Mouse (Mus musculus): Measurements from ENCODE around the gene Syne2. TPM values are rescaled to one million over a fixed set of nuclear protein-coding genes. Genes with fewer than 3 reads are reported as not detected.
A peak's percentile ranks its signal among the peaks of the same experiment; 100 is the strongest.
"Not testable (repeated sequence)": the region's sequence is repeated elsewhere in the genome, so short reads cannot be mapped to it uniquely, and the experiment has no call there.

Gene Syne2
- total RNA-seq (2021) = 10 to 100 TPM; 37.6 to 43.8 TPM

- peak; percentile 80 for DNase-seq
- intact Hi-C loops (cut with DNase I) = no loop called here
Observed at GRCm38 (mm10) chr12:75817959-75818452, at the start of gene Syne2. Gene Syne2 (plus strand): TSS chr12:75818134.

DNA sequence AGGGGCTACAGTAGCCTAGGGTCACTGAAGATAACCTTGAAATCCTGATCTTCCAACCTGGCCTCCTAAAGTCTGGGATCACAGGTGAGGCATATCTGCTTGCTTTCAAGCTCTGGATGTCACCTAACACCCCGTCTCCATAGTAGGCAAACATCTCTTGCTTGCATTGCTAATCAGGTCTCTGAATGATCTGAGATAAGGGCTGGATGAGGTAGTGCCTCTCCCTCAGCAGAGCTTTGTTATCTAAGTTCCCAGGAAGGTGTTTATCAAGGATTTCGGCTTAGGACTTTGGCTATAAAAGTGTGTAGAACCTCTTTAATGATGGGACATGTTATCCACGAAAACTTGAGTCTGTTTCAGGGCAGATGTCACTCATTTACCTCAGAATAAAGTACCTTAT, 46.5 kb upstream of the Syne2 start:
- no peak for DNase-seq
- intact Hi-C loops (cut with DNase I) = no loop called here

DNA sequence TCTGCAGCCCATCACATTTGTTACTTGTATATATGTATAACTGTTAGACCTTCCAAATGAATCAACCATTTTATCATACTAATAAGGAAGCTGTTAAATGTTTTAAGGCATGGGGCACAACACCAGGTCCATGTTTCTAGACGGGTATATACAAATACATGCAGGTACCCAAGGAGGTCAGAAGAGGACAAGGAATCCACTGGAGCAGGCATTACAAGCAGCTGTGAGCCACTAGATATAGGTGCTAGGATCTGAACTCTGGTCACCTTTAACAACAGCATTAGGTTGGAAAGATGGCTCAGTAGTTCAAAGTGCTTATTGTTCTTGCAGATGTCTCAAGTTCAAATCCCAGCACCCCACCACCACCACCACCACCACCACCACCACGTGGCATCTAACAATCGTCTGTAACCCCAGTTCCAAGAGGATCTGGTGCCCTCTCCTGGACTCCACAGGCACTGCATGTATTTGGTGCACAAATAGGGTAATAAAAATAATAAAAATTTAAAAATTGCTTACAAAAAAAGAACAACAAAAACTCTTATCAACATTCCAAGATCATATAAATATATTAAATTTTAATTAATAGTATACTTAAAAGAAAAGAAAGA, 45.4 kb upstream of the Syne2 start:
- intact Hi-C loops (cut with DNase I) = no loop called here
- peak; percentile 33 for DNase-seq

GRCm38 (mm10) chr12:75781445-75781844, 36.5 kb upstream of the Syne2 start:
- intact Hi-C loops (cut with DNase I) = no loop called here
- DNase-seq = no peak

GRCm38 (mm10) chr12:75781995-75782394, 35.9 kb upstream of the Syne2 start:
- intact Hi-C loops (cut with DNase I) = no loop called here

DNA sequence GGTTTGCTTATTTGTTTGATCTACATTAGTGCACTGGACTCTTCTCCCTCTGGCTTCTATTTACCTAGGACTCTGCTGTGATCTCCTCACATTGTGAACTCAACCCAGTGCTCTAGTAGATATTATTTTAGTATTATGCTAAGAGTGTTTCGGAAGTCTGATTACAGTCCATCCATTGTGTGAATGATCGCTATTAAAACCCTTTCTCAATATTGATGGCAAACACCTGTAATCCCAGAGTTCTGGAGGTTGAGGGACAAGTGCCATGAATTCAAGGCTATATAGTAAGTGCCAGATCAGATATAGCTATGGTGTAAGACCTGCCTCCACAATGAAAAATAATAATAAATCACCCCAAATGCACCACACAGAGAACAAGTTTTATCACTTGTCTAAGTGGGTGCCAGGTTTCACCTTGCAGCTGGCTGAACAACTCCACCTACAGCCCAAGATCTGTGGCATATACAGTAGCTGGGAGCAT, 33.6 kb upstream of the Syne2 start:
- intact Hi-C loops (cut with DNase I) = no loop called here
- DNase-seq = no peak

More at GRCm38 (mm10) chr12:75781995-75782394, 35.9 kb upstream of the Syne2 start:
- DNase-seq = no peak

DNA sequence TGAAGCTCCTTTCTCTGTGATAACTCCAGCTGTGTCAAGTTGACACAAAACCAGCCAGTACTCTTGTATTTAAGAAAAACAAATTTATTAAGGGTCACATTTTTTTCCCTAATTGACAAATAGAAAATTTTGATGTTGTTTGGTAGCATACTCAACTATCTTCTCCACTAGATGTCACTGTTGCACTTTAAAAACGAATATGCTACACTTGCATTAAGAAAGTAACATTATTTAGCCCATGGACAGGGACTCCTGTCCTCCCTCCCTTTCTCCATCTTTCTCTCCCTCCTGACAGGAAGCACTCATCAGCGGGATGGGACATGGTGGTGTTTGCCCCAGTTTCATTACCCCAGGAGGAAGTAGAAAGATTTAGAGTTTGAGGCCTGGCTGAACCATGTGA, 31.3 kb upstream of the Syne2 start:
- intact Hi-C loops (cut with DNase I) = loop anchor here (5.0 kb wide), 1 partner anchor 556 kb away; no protein-coding TSS in a partner anchor
- not testable (repeated sequence) for DNase-seq

GRCm38 (mm10) chr12:75789451-75789850, 28.5 kb upstream of the Syne2 start:
- peak; percentile 41 for DNase-seq
- intact Hi-C loops (cut with DNase I) = loop anchor here (5.0 kb wide), 1 partner anchor 553 kb away; no protein-coding TSS in a partner anchor

- intact Hi-C loops (cut with DNase I) = loop anchor here (5.0 kb wide), 1 partner anchor 393 kb away; no protein-coding TSS in a partner anchor
- DNase-seq = no peak
Observed at GRCm38 (mm10) chr12:75794527-75794926, 23.4 kb upstream of the Syne2 start.

DNA sequence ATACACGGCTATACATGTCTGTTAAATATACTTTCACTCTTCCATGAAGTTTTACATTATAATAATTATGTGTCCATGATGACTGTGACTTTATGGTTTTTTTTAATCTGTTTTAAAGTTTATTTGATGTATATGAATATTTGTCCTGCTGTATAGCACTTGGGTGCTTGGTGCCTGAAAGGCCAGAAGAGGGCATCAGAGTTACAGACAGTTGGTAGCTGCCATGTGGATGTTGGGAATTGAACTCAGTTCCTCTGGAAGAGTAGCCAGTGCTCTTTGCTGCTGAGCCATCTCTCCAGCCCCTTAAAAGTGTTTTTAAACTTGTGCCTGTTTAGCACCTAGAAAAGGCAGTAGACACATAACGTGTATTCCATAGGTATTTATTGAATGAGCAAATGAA, 21.4 kb upstream of the Syne2 start:
- intact Hi-C loops (cut with DNase I) = loop anchor here (2.0 kb wide), 1 partner anchor 122 kb away; no protein-coding TSS in a partner anchor
- DNase-seq = no peak

- no peak for DNase-seq
- intact Hi-C loops (cut with DNase I) = no loop called here
Observed at GRCm38 (mm10) chr12:75806281-75806680, 11.7 kb upstream of the Syne2 start.

- DNase-seq = no peak
- intact Hi-C loops (cut with DNase I) = no loop called here
Observed at GRCm38 (mm10) chr12:75813766-75814165, 4.2 kb upstream of the Syne2 start.

- no peak for DNase-seq
- intact Hi-C loops (cut with DNase I) = no loop called here
Observed at GRCm38 (mm10) chr12:75814551-75814950, 3.4 kb upstream of the Syne2 start.

- DNase-seq = no peak
- intact Hi-C loops (cut with DNase I) = no loop called here
Observed at GRCm38 (mm10) chr12:75816981-75817856, 715 bp upstream of the Syne2 start.

DNA sequence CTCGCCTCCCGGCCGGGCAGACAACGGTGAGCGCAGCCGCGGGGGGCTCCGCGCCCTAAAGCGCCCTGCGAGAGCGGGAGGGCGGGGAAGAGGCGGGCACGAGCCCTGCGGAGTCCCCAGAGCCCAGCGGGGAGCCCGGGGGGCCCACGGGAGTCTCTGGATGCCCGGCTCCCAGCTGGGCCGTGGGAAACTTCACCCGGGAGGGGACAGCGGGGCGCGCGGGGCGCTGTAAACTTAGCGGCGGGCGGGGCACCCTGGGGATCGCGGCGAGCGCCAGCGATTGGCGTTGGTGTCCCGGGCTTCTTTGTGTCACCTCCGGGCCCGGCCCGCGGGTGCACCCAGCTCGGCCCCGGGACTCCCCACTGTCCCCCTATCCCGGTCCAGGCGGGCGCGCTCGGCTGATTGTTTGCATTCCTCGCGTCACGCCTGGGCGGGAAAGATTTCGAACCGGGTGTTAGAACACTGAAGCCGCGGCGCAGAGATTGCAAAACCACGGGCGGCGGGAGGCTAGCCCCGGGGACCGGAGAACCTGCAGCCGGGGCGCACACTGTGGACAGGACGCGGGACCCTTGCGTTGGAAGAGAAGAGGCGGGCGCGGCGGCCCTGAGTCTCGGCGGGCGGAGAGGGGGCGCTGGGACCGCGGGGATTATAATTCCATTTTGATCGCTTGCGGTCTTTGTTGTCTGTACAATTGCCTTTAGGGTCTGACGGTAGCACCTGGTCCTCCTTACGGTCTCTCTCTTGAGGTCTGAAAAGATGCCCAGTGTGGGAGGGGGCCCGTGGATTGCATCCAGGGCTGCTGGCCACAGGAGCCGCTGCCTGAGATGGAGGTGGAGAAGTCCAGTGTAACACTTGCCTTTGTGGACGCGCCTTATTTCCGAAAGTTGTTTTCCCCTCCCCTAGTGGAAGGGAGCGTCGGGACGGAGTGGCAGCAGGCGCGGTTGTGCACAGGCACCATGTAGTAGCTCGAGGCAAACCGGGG, 810 bp downstream of the Syne2 start:
- intact Hi-C loops (cut with DNase I) = no loop called here
- DNase-seq = peak; percentile 48

- intact Hi-C loops (cut with DNase I) = no loop called here
- DNase-seq = no peak
Observed at GRCm38 (mm10) chr12:75819481-75819880, 1.5 kb downstream of the Syne2 start.

DNA sequence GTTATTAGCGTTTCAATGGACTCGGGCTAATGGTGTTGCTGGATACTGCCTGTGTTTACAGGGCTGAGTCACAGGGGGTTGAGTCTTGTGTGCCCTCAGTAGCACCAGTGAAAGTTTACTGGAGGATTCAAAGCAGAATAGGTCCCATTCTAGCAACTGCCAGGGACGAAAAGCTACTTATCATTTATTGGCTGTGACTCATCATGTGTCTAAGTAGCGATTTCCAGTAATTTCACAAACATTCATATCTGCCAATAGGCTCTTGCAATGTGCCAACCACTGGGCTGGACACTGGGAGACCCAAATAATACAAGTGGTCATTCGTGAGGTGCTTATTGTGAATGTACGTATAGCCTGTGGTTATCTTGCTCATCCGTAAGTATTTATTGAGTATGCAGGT, 2.3 kb downstream of the Syne2 start:
- DNase-seq = no peak
- intact Hi-C loops (cut with DNase I) = no loop called here

- intact Hi-C loops (cut with DNase I) = no loop called here
- DNase-seq = no peak
Observed at GRCm38 (mm10) chr12:75822122-75822521, 4.2 kb downstream of the Syne2 start.

GRCm38 (mm10) chr12:75823475-75823874, 5.5 kb downstream of the Syne2 start:
- intact Hi-C loops (cut with DNase I) = no loop called here
- DNase-seq = no peak

DNA sequence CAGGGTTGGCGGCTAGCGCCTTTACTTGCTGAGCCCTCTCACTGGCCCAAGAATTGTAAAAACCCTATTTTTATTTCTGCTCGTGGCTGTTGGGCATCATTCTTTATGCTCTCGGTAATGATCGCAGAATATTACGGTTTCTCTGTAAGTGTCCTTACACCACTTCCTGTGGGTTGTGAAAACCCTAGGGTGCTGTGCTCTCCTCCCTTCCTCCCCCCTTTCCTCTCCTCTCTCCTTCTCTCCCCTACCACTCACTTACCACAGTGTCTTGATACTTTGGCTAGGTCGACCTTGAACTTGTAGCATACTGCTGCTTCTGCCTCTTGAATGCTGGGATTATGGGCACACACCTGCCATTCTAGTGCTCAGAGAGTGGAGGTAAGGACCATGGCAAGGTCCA, 7.5 kb downstream of the Syne2 start:
- DNase-seq = no peak
- intact Hi-C loops (cut with DNase I) = no loop called here
